Mouse (Mus musculus): ENCODE data around the gene Tprgl. TPM values are rescaled to one million over a fixed set of nuclear protein-coding genes. Genes with fewer than 3 reads are reported as not detected.

Gene Tprgl
- 93.1 and 117 TPM in 2 replicates for polyA plus RNA-seq (2012; ENCODE audit: low replicate concordance)

DNA sequence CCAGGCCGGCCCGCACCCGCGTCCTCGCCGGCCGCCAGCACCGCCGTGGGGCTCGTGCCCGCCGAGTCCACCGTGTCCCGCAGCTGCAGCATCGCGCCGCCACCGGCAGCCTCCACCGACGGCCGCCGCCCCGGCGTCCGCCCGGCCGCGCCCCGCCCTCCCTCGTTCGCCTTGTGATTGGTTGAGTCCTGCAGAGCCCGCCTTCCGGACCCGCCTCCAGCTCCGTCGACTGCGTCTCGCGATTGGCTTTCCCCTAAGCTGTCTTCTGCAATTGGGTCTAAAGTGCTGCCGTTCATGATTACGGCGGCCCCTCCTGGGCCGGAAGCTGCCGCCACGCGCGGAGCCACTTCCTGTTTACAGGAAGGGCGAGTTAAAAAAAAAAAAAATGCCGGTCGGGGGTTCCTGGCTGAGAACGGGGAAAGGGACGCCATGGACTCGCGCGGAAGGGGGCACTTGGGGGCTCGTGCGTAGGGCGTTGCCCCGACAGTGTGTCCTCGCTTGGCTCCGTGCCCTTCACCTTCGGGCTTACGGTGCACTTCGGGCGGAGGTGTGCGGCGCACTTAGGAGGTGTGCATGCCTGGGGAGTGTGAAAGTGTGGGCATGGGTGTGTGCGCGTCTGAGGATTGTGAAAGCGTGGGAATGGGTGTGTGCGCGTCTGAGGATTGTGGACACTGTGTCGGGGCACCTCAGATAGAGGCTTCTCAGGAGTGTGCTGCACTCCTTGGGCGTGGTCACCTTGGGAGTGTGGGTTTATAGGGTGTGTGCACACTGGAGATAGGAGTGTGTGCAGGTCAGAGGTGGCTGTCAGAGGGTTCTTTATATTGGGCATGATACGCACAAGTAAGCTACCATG is at the start of gene Tprgl:
TSS of gene Tprgl (minus strand) at position 129 of the 853 bp plus-strand sequence.

DNA sequence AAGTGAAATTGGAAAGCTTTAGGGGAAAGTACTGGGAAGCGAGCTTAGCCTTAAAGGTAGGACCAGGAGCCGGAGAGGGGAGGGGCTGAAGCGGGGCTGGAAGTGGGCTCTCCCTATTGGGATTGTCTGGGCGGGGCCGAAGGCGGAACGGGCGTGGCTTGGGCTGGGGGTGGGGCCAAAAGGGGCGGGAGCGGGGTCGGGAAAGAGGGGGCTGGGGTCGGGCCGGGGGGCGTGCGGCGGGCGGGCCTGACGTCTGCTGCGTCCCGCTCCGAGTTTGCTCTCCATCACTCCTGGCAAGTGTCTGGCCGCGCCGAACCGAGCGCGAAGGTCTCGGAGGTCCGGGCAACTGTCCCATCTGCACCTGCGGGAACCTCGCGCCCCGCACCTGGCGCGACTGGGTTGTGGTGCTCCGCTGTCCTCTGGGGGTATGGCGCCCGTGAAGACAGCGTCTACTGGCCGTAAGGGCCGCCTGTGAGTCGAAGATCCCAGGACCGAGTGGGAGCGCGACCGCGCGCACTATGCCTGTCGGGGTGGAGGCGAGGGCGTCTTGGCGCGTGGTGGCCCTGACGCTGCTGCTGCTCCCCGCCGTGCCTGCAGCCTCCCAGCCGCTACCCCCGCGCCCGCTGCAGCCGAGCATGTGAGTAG is 10.2 kb upstream of the Tprgl start, which contains the start of gene Megf6:
TSS of gene Megf6 (plus strand) at position 225 of the 645 bp plus-strand sequence.

DNA sequence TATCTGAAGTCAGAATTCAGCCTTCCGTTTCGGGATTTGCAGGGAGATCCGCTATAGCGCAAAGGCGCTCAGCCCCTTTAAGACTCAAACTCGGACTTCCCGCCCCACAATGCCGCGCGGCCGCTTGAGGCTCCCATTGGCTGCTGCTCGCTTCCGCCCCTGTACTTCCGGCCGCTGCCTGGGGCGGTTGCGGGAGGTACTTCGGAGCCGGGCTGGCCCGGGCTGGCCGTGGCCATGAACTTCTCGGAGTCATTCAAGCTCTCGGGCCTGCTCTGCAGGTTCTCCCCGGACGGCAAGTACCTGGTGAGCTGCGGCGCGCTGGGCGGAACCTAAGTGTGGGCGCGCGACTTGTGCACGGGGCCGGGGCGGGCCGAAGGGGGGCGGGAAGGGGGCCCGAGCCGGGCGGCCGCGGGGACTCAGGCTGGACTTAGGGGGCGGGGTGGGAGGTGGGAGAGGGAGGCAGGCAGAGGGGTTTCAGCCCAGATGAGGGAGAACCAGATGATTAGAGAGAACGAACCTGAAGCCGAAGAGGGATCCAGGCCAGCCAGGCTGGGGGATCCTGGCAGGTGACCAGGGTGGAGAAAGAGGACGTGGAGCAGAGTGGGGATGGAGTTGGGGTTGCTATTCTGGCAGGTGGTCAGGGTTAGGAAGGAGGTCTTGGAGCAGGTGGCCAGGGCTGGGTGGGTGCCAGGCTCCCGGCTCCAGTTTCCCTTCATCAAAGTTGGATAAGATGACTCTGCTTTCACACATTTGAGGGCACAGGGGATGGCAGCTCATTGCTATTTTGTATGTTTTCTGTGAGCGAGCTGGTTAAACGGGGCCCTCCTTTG is 18.0 kb downstream of the Tprgl start, which contains the start of gene Wrap73:
TSS of gene Wrap73 (plus strand) at position 162 of the 830 bp plus-strand sequence.

DNA sequence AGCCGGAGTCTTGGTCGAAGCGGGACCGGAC is 20.5 kb downstream of the Tprgl start, which contains the start of gene Trp73:
TSS of gene Trp73 (minus strand) at position 27 of the 31 bp plus-strand sequence.

Other genes starting within 250 kb of the Tprgl start
- 91.2 and 174 TPM in 2 replicates for gene A430005L14Rik, start 203.4 kb downstream of the Tprgl start, polyA plus RNA-seq (2012; ENCODE audit: low replicate concordance)
- gene Dffb, start 185.5 kb downstream of the Tprgl start, polyA plus RNA-seq (2012; ENCODE audit: low replicate concordance) = 8.2 and 28.9 TPM in 2 replicates
- 5.2 and 17.3 TPM in 2 replicates for gene Cep104, start 185.5 kb downstream of the Tprgl start, polyA plus RNA-seq (2012; ENCODE audit: low replicate concordance)
- 170 and 185 TPM in 2 replicates for gene Lrrc47, start 148.9 kb downstream of the Tprgl start, polyA plus RNA-seq (2012; ENCODE audit: low replicate concordance)
- 59.9 and 112 TPM in 2 replicates for gene Smim1, start 134.4 kb downstream of the Tprgl start, polyA plus RNA-seq (2012; ENCODE audit: low replicate concordance)
- gene Ccdc27, start 118.0 kb downstream of the Tprgl start, polyA plus RNA-seq (2012; ENCODE audit: low replicate concordance) = not detected in 2 replicates
- 0.76 and 1.8 TPM in 2 replicates for gene Trp73, start 20.5 kb downstream of the Tprgl start, polyA plus RNA-seq (2012; ENCODE audit: low replicate concordance)
- 6.7 and 17.6 TPM in 2 replicates for gene Wrap73, start 18.3 kb downstream of the Tprgl start, polyA plus RNA-seq (2012; ENCODE audit: low replicate concordance)
- gene Megf6, start 10.1 kb upstream of the Tprgl start, polyA plus RNA-seq (2012; ENCODE audit: low replicate concordance) = 0.17 and 0.59 TPM in 2 replicates
- 0.22 and 1.8 TPM in 2 replicates for gene Arhgef16, start 141.0 kb upstream of the Tprgl start, polyA plus RNA-seq (2012; ENCODE audit: low replicate concordance)
- gene B230104I21Rik, start 175.5 kb upstream of the Tprgl start, polyA plus RNA-seq (2012; ENCODE audit: low replicate concordance) = not detected in 2 replicates

All from leukemia stem cell, adult 10-12 weeks (primary cell).